Mouse (Mus musculus): ENCODE measurements around the gene Dzank1. TPM values are rescaled to one million over a fixed set of nuclear protein-coding genes. Genes with fewer than 3 reads are reported as not detected.

Gene Dzank1
- total RNA-seq, 2 experiments from 2014 or later = 0.47 to 0.84 TPM

GRCm38 (mm10) chr2:144428659-144429058 lies 98.6 kb downstream of the Dzank1 start:
- intact Hi-C loops (cut with DNase I; ENCODE audit: low total_unique reads) = no loop called here
- DNase-seq = no peak

- DNase-seq = no peak
- intact Hi-C loops (cut with DNase I; ENCODE audit: low total_unique reads) = no loop called here
Observed at GRCm38 (mm10) chr2:144427852-144428251, 99.4 kb downstream of the Dzank1 start.

GRCm38 (mm10) chr2:144425761-144426160 lies 101.5 kb downstream of the Dzank1 start:
- no peak for DNase-seq
- intact Hi-C loops (cut with DNase I; ENCODE audit: low total_unique reads) = no loop called here

- intact Hi-C loops (cut with DNase I; ENCODE audit: low total_unique reads) = no loop called here
- DNase-seq = no peak
Observed at GRCm38 (mm10) chr2:144422094-144422675, 105.0 kb downstream of the Dzank1 start.

Other genes starting within 250 kb of the Dzank1 start
- not detected for gene Ovol2, start 195.3 kb downstream of the Dzank1 start, total RNA-seq (2021)
- gene Kat14, start 158.4 kb downstream of the Dzank1 start, total RNA-seq (2021) = 10 to 100 TPM; 15.4 to 18.8 TPM
- gene Pet117, start 158.4 kb downstream of the Dzank1 start, total RNA-seq (2021) = 1 to 10 TPM; 5.7 to 6.5 TPM
- gene Polr3f, start 304 bp upstream of the Dzank1 start, total RNA-seq (2021) = 10 to 100 TPM in 1 of 2 experiments, 1 to 10 TPM in 1; 7.9 to 10.6 TPM
- gene Rbbp9, start 23.5 kb upstream of the Dzank1 start, total RNA-seq (2021) = 1 to 10 TPM; 7.4 to 7.9 TPM
- gene Sec23b, start 28.8 kb upstream of the Dzank1 start, total RNA-seq (2021) = 10 to 100 TPM; 11.1 to 14.1 TPM
- 10 to 100 TPM; 48.2 to 59.3 TPM for gene Smim26, start 66.6 kb upstream of the Dzank1 start, total RNA-seq (2021)
- 10 to 100 TPM; 12.1 to 12.5 TPM for gene Dtd1, start 72.5 kb upstream of the Dzank1 start, total RNA-seq (2021)

All from gastrocnemius, postnatal 14 days (tissue).